Mouse (Mus musculus) frontal cortex, postnatal 14 days (tissue): ENCODE measurements around the gene Tgm4.
A peak's percentile ranks its signal among the peaks of the same experiment; 100 is the strongest.

Experiments used
- DNase-seq, 2 experiments: peaks; one replicate each; pipeline ENCODE4 v3.0.0; 2022; ENCODE audit warnings: low spot score in 2 of 2

Tgm4 gene

GRCm38 (mm10) chr9:123034426-123034825 lies at the start of gene Tgm4:
Gene Tgm4 (plus strand): TSS chr9:123034726.
- no peak for DNase-seq

GRCm38 (mm10) chr9:122998406-122999192 lies 35.9 kb upstream of the Tgm4 start:
- DNase-seq = no peak

GRCm38 (mm10) chr9:122999193-122999586 lies 35.3 kb upstream of the Tgm4 start:
- DNase-seq = no peak

DNA sequence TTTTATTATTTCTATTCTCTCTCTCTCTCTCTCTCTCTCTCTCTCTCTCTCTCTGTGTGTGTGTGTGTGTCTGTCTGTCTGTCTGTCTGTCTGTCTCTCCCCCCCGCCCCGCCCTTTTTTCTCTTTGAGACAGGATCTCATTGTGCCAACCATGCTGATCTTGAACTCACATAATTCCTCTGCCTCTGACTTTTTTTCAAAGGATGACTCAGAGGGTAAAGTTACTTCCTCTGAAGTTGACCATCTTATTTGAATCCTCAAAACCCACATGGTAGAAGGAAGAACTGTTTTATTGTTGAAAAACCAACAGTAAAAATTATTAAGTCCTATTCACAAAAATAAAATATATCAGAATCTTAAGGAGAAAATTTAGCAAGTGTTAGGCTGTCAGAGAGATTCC lies 29.8 kb upstream of the Tgm4 start:
- no peak for DNase-seq

DNA sequence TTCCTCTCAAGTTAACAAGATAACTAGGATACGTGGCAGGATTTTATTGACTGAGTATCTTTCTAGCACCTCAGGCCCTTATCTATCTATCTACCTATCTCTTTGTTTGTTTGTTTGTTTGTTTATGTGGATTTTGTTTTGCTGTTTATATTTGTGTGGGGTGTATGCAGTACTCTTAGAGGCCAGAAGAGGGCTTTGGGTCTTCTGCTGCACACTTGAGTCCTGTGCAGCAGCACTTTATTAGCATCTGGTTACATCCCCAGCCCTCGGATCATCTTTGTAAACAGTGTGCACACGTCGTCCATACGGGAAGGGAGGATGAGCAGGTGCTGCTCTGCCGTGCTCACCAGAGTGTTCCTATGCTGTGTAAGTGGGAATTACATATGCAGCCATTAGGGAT lies 28.5 kb upstream of the Tgm4 start:
- DNase-seq = no peak

DNA sequence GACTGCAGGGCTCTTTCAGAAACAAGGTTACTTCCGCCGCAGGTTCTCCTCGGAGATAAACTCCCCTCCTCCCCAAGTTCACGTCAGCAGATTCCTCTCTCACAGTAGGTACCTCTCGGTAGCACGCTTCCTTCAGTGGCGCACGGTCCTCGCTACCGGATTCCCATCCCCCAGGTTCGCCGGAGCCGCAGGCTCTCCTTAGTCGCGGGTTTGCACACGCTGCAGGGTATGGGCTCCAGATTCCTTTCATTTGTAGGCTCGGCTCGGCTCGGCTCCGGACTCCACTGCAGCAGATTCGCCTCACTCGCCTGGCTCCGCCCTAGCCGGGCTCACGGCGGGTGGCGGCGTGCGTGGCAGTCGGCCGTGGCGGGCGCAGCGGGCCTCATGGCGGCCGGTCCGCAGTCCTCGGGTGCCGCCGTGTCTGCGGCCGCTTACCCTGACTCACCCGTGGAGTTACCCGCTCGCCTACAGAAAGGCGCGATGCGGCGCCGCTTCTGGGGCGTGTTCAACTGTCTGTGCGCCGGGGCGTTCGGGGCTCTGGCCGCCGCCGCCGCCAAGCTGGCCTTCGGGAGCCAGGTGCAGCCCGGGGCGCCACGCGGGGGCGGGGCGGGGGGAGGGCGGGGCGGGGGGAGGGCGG lies 13.4 kb upstream of the Tgm4 start, which contains the start of gene Tmem42:
TSS of gene Tmem42 (plus strand) at position 332 of the 637 bp plus-strand sequence.
- DNase-seq = peak; percentile 76 to 78

GRCm38 (mm10) chr9:123021636-123022379 lies 12.7 kb upstream of the Tgm4 start:
- peak; percentile 9 to 10 for DNase-seq

- DNase-seq = no peak
Observed at GRCm38 (mm10) chr9:123024201-123024600, 10.3 kb upstream of the Tgm4 start.

GRCm38 (mm10) chr9:123031496-123032246 lies 2.9 kb upstream of the Tgm4 start:
- DNase-seq = no peak

- DNase-seq = no peak
Observed at GRCm38 (mm10) chr9:123047665-123048064, 13.1 kb downstream of the Tgm4 start.

DNA sequence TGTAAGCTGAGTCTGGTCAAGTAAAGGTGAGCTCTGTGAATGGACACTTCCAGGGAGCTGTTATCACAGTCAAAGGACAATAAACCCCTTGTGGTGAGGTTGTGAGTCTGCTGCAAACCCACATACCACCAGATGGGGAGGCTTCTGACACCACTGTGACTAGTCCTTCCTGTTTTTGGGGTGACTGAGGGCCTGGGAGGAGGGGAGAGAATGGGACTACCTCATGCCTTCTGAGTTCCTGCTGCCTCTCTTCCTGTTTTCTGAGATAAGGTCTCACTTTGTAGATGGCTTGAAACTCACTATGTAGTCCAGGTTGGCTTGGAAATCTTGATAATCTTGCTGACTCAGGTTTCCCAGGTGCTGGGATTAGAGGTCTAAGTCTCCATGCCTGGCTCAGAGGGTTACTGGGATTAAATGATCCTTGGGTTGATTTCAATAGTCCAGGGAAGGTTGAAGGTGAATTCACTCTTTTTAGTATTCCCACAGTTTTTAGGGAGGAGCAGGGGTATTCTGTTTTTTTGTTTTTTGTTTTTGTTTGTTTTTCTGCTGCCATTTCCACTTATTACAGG lies 24.3 kb downstream of the Tgm4 start:
- no peak for DNase-seq

GRCm38 (mm10) chr9:123060172-123060571 lies 25.6 kb downstream of the Tgm4 start:
- no peak for DNase-seq

DNA sequence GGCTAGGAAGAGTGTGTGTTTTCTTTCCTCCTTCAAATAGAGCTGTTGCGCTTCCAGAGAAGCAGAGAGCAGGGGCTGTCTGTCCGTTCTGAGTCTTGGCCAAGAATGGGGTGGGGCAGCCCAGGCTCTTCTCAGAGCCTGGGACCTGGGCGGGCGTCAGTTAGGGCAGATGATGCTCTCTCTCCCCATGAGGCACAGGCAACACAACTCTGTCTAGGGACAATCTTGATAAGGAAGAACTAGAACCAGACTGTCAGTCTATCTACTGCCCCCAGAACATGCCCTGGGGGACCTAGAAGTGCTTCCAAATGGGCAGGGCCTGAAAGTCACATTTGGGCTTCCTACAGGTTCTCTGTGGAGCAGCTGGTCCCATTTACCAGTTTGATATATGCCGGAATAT lies 44.6 kb downstream of the Tgm4 start:
- no peak for DNase-seq

GRCm38 (mm10) chr9:123080355-123080754 lies 45.8 kb downstream of the Tgm4 start:
- no peak for DNase-seq

GRCm38 (mm10) chr9:123080796-123081195 lies 46.3 kb downstream of the Tgm4 start:
- no peak for DNase-seq

- no peak for DNase-seq
Observed at GRCm38 (mm10) chr9:123085373-123085772, 50.8 kb downstream of the Tgm4 start.

DNA sequence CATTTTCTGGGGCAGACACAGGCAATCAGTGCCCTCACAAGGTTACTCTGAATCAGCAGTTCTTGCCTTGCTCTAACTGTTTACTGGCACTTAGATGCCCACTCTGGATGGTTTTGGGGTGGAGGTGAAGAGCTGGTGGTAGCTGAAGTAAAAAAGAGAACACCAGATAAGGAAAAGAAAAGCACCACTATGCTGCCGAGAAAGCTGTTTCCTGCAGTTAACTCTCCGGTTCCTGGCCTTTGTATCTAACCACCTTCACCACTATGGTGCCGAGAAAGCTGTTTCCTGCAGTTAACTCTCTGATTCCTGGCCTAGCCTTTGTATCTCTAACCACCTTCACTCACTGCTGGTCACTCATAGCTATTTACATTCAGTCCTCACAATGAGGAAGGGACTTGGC lies 53.0 kb downstream of the Tgm4 start:
- no peak for DNase-seq

DNA sequence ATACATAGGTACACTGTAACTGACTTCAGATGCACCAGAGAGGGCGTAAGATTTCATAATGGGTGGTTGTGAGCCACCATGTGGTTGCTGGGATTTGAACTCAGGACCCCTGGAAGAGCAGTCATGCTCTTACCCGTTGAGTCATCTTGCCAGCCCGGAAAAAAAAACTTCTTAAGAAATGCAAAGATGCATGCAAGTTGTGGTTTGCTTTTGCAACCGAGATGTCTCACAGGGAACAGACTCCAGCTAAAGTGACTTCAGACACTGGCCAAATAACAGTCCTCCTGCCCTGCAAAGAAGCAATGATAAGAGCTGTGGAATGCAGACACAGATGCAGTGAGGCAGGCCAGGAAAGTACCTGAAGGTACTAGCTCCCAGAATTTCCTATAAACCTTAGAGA lies 56.3 kb downstream of the Tgm4 start:
- DNase-seq = no peak

DNA sequence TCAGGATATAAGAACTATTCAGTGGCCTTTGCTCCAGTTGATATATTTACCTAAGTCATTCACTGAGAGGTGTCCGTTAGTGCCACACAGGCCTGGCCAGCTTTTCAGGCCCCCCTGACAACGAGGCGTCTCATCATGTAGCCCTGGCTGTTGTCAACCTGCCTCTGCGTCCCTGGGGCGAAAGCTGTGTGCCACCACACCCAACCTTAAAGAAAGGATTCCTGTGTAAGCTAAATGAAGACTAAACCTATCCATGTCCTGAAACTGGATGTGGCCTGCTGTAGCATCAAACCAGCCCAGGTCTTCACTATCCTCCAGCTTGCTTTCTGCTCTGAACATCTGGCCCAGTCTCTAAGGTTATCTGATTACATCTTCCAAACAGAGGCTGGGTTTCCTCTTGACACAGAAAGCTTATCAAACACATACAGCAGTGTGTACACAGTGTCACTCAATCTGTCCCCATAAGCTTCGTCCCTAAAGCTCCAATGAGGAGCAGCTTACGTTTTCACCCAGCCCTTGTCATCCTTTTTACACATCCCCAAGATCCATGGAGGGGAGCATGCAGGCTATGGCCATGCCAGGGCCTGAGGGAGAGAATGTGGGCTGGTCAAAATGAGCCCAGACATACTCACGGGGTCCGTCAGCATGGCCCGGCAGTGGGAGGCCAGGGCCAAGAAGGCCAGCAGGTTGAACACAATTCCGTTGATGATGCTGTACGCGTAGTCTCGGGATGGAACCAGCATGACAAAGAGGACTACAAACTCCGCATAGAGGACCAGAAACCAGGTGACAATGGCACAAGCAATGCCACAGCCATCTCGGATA lies 65.3 kb downstream of the Tgm4 start:
- no peak for DNase-seq

GRCm38 (mm10) chr9:123103425-123103824 lies 68.9 kb downstream of the Tgm4 start:
- no peak for DNase-seq

- DNase-seq = no peak
Observed at GRCm38 (mm10) chr9:123104362-123104761, 69.8 kb downstream of the Tgm4 start.
